Mouse (Mus musculus): ENCODE measurements around the gene Coch.
A peak's percentile ranks its signal among the peaks of the same experiment; 100 is the strongest.
"Not testable (repeated sequence)": the region's sequence is repeated elsewhere in the genome, so short reads cannot be mapped to it uniquely, and the experiment has no call there.

Coch gene

GRCm38 (mm10) chr12:51593229-51594029 lies at the start of gene Coch:
Gene Coch (plus strand): TSS chr12:51593341.
- ATAC-seq (ENCODE audit: low TSS enrichment): peak; percentile 60

GRCm38 (mm10) chr12:51543402-51543960 lies 49.7 kb upstream of the Coch start:
- no peak for ATAC-seq (ENCODE audit: low TSS enrichment)

GRCm38 (mm10) chr12:51555041-51555440 lies 38.1 kb upstream of the Coch start:
- ATAC-seq (ENCODE audit: low TSS enrichment): no peak

- ATAC-seq (ENCODE audit: low TSS enrichment): no peak
These were observed 31.7 kb upstream of the Coch start for GRCm38 (mm10) chr12:51561416-51561815.

GRCm38 (mm10) chr12:51567225-51567624 lies 25.9 kb upstream of the Coch start:
- ATAC-seq (ENCODE audit: low TSS enrichment): no peak

GRCm38 (mm10) chr12:51569472-51569871 lies 23.7 kb upstream of the Coch start:
- no peak for ATAC-seq (ENCODE audit: low TSS enrichment)

GRCm38 (mm10) chr12:51569944-51570343 lies 23.2 kb upstream of the Coch start:
- no peak for ATAC-seq (ENCODE audit: low TSS enrichment)

- ATAC-seq (ENCODE audit: low TSS enrichment): no peak
These were observed 20.5 kb upstream of the Coch start for GRCm38 (mm10) chr12:51572651-51573050.

- not testable (repeated sequence) for ATAC-seq (ENCODE audit: low TSS enrichment)
These were observed 15.3 kb upstream of the Coch start for GRCm38 (mm10) chr12:51577816-51578215.

GRCm38 (mm10) chr12:51589263-51589662 lies 3.9 kb upstream of the Coch start:
- no peak for ATAC-seq (ENCODE audit: low TSS enrichment)

- peak; percentile 56 for ATAC-seq (ENCODE audit: low TSS enrichment)
These were observed 1.2 kb upstream of the Coch start for GRCm38 (mm10) chr12:51591921-51592320.

GRCm38 (mm10) chr12:51592888-51593228 lies 283 bp upstream of the Coch start:
- ATAC-seq (ENCODE audit: low TSS enrichment): peak; percentile 5; the same call in 1 of the 2 replicates

- ATAC-seq (ENCODE audit: low TSS enrichment): peak; percentile 18
These were observed 909 bp downstream of the Coch start for GRCm38 (mm10) chr12:51594030-51594470.

GRCm38 (mm10) chr12:51603306-51603705 lies 10.2 kb downstream of the Coch start:
- ATAC-seq (ENCODE audit: low TSS enrichment): no peak

GRCm38 (mm10) chr12:51606138-51606537 lies 13.0 kb downstream of the Coch start:
- ATAC-seq (ENCODE audit: low TSS enrichment): peak; percentile 54

- no peak for ATAC-seq (ENCODE audit: low TSS enrichment)
These were observed 19.2 kb downstream of the Coch start for GRCm38 (mm10) chr12:51612361-51612760.

- ATAC-seq (ENCODE audit: low TSS enrichment): no peak
These were observed 27.4 kb downstream of the Coch start for GRCm38 (mm10) chr12:51620572-51620971.

- no peak for ATAC-seq (ENCODE audit: low TSS enrichment)
These were observed 28.0 kb downstream of the Coch start for GRCm38 (mm10) chr12:51621161-51621560.

GRCm38 (mm10) chr12:51622670-51623365 lies 29.7 kb downstream of the Coch start:
- peak; percentile 67; the same call in 1 of the 2 replicates for ATAC-seq (ENCODE audit: low TSS enrichment)

GRCm38 (mm10) chr12:51623366-51623694 lies 30.2 kb downstream of the Coch start:
- ATAC-seq (ENCODE audit: low TSS enrichment): no peak

- no peak for ATAC-seq (ENCODE audit: low TSS enrichment)
These were observed 40.3 kb downstream of the Coch start for GRCm38 (mm10) chr12:51633481-51633880.

GRCm38 (mm10) chr12:51636260-51636659 lies 43.1 kb downstream of the Coch start:
- no peak for ATAC-seq (ENCODE audit: low TSS enrichment)

Data from frontal cortex, adult (tissue).